Mouse (Mus musculus) testis, adult 2 months (tissue): ENCODE results near the gene Mmp24. TPM values are rescaled to one million over a fixed set of nuclear protein-coding genes. Genes with fewer than 3 reads are reported as not detected.
"Not testable (repeated sequence)": the region's sequence is repeated elsewhere in the genome, so short reads cannot be mapped to it uniquely, and the experiment has no call there.

ENCODE experiments used
- H3K27ac ChIP-seq: fragments of 200-500 bp; 2 replicates; pipeline ENCODE4 v1.5.1; 2012; ENCODE audit warnings: low read depth, low read length; ENCODE audit not compliant: control insufficient read depth, insufficient read depth
- H3K27me3 ChIP-seq: fragments of 200-500 bp; 2 replicates; pipeline ENCODE4 v1.6.1; 2012; ENCODE audit warnings: mild to moderate bottlenecking, low read length, moderate library complexity; ENCODE audit not compliant: control insufficient read depth, insufficient read depth
- H3K36me3 ChIP-seq: fragments of 200-500 bp; 2 replicates; pipeline ENCODE4 v1.6.1; 2012; ENCODE audit warnings: mild to moderate bottlenecking, low read length; ENCODE audit not compliant: control insufficient read depth, insufficient read depth
- H3K4me1 ChIP-seq: fragments of 200-500 bp; 2 replicates; pipeline ENCODE4 v1.6.1; 2012; ENCODE audit warnings: low read length; ENCODE audit not compliant: control insufficient read depth, insufficient read depth
- H3K4me3 ChIP-seq: fragments of 200-500 bp; 2 replicates; pipeline ENCODE4 v1.5.1; 2012; ENCODE audit warnings: low read depth, mild to moderate bottlenecking, low read length, moderate library complexity, mixed read lengths; ENCODE audit not compliant: control insufficient read depth
- CTCF ChIP-seq: fragments of 200-500 bp; IDR thresholded peaks from 2 replicates; pipeline ENCODE4 v1.5.1; 2012; ENCODE audit warnings: low read depth, mild to moderate bottlenecking, inconsistent platforms, low read length, moderate library complexity; ENCODE audit not compliant: control insufficient read depth, insufficient read depth, insufficient replicate concordance
- POLR2A ChIP-seq: fragments of 200-500 bp; IDR thresholded peaks from 2 replicates; pipeline ENCODE4 v1.6.1; 2012; ENCODE audit warnings: low read depth, mild to moderate bottlenecking, inconsistent platforms, low read length, moderate library complexity; ENCODE audit not compliant: control insufficient read depth
- polyA plus RNA-seq: library from polyadenylated mRNA; depleted of rRNA; stranded (reverse); fragments of >200 nt; gene quantifications from 2 replicates; pipeline ENCODE4 v1.2.3, GENCODE M21; 2012

Mmp24 gene
- polyA plus RNA-seq, 1 experiment: 2.1 TPM

GRCm38 (mm10) chr2:155820779-155821178 lies 45.6 kb downstream of the Mmp24 start:
- H3K4me1 ChIP-seq: peaks cover 10% of the 10 kb centered on the region
- H3K27ac ChIP-seq: no peak overlapping the region
- H3K4me3 ChIP-seq: no peak overlapping the region
- no peaks in the 10 kb centered on the region; the same call in none of the 2 replicates for H3K36me3 ChIP-seq
- H3K27me3 ChIP-seq: no peaks in the 10 kb centered on the region
- TF ChIP-seq POLR2A: no peak
- no peak for TF ChIP-seq CTCF

GRCm38 (mm10) chr2:155823722-155824121 lies 48.6 kb downstream of the Mmp24 start:
- TF ChIP-seq CTCF: no peak

GRCm38 (mm10) chr2:155825904-155826629 lies 50.9 kb downstream of the Mmp24 start:
- Histone ChIP-seq H3K27ac (peak overlapping the region; percentile 88), H3K36me3 (no peaks in the 10 kb centered on the region; the same call in none of the 2 replicates), H3K27me3 (no peaks in the 10 kb centered on the region), H3K4me3 (peak overlapping the region; percentile 91), H3K4me1 (peaks cover 3% of the 10 kb centered on the region)
- no peak for TF ChIP-seq POLR2A
- no peak for TF ChIP-seq CTCF

More at GRCm38 (mm10) chr2:155823722-155824121, 48.6 kb downstream of the Mmp24 start:
- no peaks in the 10 kb centered on the region; the same call in none of the 2 replicates for H3K36me3 ChIP-seq
- H3K4me1 ChIP-seq: peaks cover 9% of the 10 kb centered on the region
- H3K27ac ChIP-seq: no peak overlapping the region
- H3K4me3 ChIP-seq: no peak overlapping the region
- H3K27me3 ChIP-seq: no peaks in the 10 kb centered on the region

DNA sequence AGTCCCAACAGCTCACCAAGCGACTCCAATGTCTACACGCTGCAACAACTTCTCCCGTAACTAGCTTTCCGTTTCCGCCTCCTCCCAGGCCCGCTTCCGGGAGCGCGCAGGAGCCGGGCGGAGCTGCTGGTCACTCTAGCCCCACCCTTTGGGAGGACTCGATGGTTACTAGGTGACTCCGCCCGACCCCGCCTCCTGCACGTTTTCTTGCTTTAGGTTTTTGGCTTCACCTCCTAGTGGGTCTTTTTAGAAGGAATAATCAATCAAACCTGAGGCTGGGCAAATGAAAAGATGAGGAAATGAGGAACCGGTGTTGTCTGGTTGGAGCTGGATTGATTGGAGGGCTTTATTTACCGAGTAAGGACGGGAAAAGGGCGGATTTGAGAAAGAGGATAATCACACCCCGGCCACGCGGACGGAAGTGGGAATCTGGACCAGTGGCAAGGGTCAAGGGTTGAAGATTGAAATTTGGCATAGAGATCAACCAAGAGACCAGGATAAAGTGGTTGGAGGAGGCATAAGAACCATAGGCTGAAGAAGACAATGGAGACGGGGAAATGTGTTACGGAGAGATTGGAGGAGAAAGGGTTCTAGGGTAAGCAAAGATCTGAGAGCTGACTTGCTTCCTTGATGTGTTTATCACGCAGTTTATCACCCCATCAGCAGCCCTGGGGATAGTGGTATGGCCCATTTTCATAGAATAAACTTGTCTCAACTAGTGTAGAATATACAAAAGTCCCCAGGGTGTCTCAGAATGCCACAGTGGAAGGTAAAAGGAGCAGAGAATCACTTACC lies 51.7 kb downstream of the Mmp24 start, which contains the start of gene Eif6:
TSS of gene Eif6 (minus strand) at position 296 of the 795 bp plus-strand sequence.
- H3K36me3 ChIP-seq: no peaks in the 10 kb centered on the region; the same call in none of the 2 replicates
- H3K4me1 ChIP-seq: peaks cover 3% of the 10 kb centered on the region
- no peaks in the 10 kb centered on the region for H3K27me3 ChIP-seq
- H3K27ac ChIP-seq: peak within 1 kb of the TSS; percentile 88
- peak within 1 kb of the TSS; percentile 91 for H3K4me3 ChIP-seq
- TF ChIP-seq CTCF: no peak
- peak; percentile 81 for TF ChIP-seq POLR2A

DNA sequence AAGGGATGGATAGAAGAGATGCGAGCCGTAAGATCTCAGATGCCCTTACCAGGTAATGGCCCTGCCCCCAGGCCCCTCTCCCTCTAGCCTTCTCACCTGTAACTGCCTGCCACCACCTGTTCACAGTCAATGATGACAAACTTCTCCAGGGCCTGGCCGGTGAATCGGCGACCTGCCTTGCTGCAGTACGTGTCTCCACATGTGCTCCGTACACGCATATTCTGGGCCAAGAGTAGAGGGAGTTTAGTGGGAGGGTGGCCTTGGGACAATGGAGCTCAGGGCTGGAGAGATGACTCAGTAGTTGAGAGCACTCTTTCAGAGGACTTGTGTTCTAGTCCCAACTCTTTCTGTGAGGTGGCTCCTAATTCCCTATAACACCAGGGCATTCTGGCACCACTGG lies 55.7 kb downstream of the Mmp24 start:
- H3K27me3 ChIP-seq: no peaks in the 10 kb centered on the region
- no peak overlapping the region for H3K4me3 ChIP-seq
- no peaks in the 10 kb centered on the region for H3K36me3 ChIP-seq
- H3K27ac ChIP-seq: no peak overlapping the region
- H3K4me1 ChIP-seq: peaks cover under 1% of the 10 kb centered on the region
- TF ChIP-seq POLR2A (no peak), CTCF (no peak)

DNA sequence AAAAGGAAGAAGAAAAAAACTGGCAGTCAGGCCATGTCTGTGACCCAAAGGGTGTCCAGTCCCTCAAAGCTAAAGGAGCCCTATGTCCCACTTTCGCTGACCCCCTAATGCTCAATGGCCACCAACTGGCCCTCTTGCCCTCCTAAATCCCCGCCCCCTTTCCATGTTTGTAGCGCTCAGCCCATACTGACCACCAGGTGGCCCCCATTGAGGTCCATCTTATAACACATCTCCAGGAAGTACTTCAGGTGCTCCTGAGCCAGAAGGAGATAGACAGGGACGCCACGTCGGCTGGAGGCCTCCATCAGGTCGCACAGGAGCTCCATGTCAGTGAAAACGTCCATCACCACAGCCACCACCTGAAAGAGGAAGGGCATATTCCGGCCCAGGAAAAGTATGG lies 56.2 kb downstream of the Mmp24 start:
- Histone ChIP-seq H3K4me3 (no peak overlapping the region), H3K27me3 (no peaks in the 10 kb centered on the region), H3K36me3 (no peaks in the 10 kb centered on the region), H3K27ac (no peak overlapping the region), H3K4me1 (no peaks in the 10 kb centered on the region; the same call in none of the 2 replicates)
- TF ChIP-seq CTCF (no peak), POLR2A (no peak)

- not testable (repeated sequence) for H3K4me1 ChIP-seq, H3K27me3 ChIP-seq, H3K36me3 ChIP-seq, H3K4me3 ChIP-seq, H3K27ac ChIP-seq
Observed at GRCm38 (mm10) chr2:155832087-155832486, 56.9 kb downstream of the Mmp24 start.
